Mouse (Mus musculus) naive thymus-derived CD4-positive, alpha-beta T cell, adult 2 months (primary cell): ENCODE results near the gene B4galt5.

Source experiments
- DNase-seq: peaks from one replicate; pipeline ENCODE4 v3.0.0-alpha.2; 2011; ENCODE audit warnings: low read depth

The B4galt5 gene

DNA sequence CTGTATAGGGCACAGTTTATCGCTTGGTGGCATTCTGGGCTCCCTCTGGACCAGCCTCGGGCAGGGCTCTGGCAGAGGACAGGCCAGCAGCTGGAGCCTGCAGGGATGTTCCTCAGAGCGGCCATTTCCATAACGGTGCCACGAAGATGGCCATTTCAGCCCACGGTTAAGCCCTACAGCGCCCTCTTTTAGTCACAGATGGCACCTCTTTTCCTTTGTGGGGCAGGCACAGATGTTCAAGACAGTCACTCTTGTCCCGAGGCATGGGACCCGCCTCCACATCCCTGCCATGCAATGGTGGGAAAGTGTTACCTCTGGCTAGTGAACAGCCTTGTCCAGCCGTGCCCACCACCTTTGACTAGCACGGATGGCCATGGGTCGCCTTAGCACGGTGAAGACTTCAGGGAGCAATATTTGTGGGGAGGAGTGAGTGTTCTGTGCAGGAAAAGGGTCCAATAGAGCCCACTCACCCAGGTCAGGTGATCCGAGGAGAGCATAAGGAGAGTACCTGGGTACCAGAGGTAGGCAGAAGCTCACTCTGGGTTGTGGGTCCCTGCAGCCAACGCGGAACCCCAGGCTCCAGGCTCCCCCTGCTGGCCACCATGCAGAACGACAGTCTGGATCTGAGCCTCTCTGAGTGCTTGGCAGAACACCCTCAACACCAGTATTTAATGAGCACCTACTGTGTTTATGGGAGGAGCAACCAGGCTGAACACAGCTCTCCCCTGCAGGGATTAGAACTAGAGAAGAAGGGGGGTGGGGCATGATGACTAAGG is 70.0 kb downstream of the B4galt5 start:
- peak; percentile 79 for DNase-seq

DNA sequence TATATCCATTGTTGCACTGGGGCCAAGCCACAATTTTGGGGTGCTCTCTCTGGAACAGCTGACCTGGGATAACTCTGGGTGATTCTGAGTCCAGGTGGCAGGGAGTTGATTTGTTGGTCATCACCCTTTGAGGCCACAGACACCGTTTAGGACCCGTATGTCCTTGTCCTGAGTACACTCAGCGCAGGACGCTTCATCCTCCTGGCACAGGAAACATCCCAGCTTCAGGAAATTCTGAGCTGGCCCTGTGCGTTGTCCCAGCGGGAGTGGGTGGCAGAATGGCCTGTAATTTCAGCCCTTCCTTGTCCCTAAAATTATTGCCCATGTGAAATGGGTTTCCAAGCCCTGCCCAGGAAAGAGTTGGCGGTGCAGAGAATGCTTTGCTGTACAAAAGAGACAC is 71.0 kb downstream of the B4galt5 start:
- DNase-seq, result no peak

DNA sequence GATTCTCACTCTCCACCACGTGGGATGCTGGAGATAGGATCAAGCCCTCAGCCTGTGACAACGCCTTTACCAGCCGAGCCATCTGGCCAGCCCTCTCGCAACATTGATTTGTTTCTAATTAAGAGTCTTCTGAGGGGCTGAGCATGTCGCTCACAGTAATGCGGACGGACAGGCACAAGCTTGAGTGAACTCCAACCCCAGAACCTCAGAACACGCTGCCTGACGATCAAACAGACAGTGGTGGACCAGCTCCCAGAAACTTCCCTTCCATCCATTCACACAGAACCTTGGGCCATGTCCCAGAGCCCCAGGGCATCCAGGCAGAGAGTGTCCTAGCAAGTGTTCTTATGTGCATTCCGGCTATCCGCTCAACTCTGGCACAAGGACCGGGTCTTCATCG is 72.0 kb downstream of the B4galt5 start:
- DNase-seq, result no peak

DNA sequence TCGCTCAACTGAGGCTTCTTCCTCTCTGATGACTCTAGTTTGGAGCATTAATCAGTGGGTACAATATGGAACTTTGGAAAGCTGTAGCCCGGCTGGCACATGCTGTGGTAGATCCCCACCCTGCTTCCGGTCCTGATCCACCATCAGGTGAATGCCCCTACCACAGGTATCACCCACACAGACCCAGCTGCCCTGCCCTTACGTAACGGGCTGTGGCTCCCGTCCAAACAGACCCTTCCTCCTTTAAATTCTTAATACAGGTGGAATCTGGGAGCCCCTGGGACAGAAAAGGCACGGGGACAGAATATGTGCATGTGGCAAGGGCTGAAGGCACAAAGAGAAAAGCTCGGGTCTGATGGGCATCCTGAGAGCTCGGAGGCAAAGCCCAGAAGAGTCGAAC is 73.1 kb downstream of the B4galt5 start:
- DNase-seq, result no peak

DNA sequence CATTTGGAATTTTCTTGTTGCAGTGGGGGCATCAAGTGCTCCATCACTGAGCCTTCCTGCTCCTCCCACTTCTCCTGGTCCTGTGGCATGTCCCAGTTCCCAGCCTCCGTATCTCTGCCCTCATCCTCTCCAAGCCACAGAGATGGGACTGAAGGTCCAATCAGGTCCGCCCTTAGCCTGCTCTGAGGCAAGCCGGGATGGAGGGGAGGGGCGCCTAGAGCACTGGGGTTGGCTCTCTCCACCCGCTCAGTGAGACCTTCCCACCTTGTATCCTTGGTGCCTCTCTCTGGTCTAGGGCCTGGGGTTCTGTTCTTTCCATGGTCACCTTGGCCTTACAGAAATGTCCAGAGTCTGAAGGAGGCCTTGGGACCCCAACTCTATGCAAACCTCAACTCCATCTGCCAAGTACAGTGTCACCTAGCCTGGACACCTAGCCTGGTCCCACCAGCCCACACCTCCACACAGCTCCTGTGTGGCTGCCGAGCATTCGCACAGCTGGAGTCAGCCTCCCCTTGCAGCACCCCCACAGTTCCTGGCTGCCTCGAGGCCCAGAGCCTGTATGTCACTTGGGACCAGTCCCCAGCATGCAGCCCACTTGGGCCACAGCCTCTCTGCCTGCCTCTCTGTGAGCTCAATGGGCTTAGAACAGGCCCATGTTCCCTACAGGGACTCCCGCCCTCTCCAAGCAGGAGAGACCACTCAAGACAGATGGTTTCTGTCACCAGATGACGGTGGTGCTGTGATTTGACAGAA is 74.1 kb downstream of the B4galt5 start:
- DNase-seq, result no peak

DNA sequence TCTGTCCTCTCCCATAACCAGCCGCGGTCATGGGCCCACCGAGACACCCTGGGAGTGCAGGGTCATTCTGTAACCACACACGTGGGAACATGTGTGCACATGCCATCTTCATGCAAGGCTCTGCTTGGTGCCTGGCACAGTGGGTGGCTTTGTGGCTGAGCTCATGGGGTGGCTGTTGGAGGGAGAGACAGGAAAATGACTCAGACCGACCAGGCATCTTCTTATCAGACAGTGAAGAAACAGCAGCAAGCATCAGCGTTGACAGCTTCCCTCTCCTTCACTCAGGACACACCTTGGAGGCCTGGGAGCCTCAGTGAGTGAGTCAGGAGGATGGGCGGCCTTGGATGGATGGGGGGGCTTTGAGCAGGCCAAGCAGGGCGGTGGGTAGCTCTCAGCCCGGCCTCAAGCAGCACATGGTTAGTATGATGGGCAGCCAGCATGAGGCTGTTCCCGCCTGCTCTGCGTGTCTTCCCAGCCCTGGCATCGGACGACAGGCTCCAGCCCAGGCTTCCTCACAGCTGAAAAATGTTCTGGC is 75.7 kb downstream of the B4galt5 start:
- DNase-seq, result no peak

DNA sequence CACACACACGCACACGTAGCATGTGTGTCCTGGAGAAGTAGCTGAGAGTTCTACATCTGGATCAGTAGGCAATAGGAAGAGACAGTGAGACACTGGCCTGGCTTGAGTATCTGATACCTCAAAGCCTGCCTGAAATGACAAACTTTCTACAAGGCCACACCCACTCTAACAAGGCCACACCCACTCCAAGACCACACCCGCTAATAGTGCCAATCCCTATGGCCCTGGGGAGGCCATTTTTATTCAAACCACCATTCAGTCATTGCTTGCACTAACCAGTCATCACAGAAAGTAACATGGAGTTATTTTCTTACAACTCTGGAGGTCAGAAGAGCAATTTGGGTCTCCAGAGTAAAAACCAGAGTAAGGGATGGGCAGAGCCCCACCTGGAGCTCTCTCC is 76.3 kb downstream of the B4galt5 start:
- DNase-seq, result no peak

DNA sequence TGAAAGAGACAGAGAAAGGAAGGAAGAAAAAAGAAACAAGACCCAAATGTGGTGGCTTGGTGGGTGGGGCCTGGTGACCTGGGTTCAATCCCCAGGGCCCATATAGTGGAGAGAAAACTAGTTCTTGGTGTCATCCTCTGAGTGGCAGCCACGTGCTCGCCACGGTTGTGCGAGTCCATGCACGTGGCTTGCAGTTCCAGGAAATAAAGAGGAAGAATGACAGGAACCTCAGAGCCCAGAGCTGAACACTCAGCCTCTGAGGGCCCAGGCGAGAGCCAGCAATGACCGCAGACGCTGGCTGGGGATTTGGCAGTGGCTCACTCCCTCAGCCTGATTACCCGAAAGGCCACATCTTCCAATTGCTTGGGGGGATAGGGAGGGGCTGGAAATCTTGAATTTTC is 77.9 kb downstream of the B4galt5 start:
- no peak for DNase-seq

DNA sequence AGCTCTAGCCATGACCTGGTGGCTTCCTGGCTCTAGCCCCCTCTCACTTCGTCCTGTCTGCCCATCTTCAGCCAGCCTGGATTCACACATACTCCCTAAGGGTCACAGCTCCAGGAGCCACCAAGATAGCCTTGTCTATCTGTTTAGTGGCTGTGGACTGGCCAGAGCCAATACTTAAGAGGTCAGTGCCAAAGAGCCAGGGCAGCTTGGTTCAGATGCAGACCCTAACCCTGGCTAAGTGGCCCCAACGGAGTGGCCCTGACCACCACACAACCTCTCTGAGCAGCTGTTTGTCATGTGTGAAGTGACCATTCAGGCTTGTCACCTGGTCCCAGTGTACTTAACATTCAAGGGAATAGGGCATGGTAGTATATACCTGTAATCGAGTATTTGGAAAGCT is 78.5 kb downstream of the B4galt5 start:
- no peak for DNase-seq

DNA sequence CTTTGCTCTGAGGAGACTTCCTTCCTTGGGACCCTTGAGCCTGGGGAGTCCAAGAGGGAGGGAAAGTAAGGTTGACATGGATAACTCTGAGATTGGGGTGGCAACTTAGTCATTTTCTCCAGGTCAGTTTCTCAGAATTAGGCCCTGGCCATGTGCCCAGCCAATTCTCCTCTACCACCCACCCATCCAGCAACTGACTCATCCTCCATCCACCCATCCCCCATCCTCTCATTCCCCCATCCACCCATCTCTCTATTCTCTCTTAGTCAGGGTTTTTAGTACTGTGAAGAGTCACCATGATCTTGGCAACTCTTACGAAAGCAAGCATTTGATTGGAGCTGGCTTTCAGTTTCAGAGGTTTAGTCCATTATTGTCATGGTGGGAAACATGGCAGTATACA is 80.3 kb downstream of the B4galt5 start:
- DNase-seq, result no peak

DNA sequence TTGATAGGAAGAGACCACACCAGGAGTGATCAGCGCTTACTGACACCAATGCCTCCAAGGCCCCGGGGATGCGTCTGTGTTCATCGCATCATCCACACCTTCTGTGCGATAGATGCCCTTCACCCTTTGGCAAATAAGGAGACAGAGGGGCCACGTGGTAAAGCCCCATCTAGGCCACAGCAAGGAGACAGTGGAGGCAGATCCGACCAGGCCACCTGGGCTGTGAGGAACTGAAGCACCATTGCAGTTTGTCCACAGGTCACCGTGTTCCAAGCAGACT is 80.6 kb downstream of the B4galt5 start:
- DNase-seq, result no peak

DNA sequence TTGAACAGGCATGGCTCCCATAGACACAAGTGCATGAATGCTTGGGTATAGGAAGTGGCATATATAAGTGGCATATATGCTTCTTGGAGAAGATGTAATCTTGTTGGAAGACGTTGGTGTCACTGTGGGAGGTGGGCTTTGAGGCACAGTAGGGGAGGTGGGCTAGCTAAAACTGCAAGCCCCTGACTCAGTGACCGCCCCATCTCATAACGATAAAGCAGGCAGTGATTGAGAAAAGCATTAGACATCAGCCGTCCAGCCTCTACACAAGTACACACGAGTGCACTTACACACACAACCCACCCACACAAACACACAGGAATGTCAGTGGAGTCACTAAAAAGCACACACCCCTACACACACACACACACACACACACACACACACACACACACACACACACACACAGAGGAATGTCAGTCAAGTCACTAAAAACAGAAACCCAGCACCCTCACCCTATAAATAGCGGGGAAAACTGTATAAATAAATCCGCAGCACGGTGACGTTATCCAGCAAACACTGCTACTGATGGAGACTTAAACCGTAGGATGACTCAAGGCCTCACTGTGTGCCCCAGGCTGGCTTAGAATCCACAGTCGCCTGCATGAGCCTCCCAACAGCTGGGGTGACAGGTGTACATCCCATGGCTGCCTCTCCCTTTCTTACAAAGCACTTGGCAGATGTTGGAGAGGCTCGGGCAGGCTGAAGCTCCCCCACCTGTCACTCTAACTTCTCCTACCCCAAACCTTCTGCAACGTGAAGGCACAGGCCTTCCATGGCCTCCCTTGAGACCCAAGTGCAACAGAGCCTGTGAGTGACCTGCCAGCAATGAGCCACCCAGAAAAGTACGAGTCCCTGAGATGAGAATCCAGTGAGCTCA is 81.2 kb downstream of the B4galt5 start:
- DNase-seq, result no peak

DNA sequence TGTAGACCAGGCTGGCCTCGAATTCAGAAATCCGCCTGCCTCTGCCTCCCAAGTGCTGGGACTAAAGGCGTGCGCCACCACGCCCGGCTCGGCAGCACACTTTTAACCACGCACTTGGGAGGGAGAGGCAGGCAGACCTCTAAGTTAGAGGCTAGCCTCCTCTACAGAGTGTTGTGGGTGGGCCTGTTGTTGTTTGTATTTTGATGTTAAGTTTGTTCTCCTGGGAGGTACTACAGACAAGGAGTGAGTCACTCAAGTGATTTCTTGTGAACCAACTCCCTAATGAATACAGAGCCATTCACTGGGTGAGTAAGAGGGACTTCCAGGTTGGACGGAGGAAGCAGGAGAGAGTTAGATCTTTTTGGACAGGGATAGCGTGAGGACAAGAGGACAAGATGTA is 82.8 kb downstream of the B4galt5 start:
- no peak for DNase-seq

DNA sequence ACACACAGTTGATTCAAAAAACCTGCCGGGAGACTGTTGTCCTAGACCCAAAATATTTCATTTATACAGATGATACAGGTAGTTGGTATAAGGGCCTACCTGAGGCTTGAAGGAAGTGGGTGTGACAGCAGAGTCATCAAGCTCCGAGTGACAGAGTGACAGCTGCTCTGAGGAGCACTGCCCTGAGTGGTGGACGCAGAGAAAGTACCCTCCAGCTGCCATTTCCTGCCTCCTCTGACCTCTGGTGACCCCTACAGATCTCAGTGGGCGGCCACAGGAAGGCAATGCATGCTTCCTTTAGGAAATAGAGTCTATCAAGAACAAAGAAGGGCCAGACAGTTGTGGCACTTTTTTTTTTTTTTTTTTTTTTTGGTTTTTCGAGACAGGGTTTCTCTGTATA is 83.2 kb downstream of the B4galt5 start:
- no peak for DNase-seq

DNA sequence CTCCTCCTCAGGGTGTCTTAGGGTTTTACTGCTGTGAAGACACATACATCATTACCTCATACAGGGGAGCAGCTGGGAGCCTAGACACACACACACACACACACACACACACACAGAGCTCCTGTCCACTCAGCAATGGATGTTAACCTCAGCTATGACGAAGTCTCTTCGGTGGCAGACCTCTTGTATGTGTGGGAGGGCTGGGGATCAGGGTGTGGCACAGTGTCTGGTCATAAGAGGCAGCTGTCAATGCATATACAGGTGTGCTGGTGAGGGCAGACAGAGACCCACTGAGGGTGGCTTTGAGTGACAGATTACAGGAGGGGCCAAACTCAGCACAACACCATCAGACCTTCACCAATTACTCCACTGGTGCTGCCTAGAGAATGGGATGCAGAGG is 84.0 kb downstream of the B4galt5 start:
- no peak for DNase-seq

DNA sequence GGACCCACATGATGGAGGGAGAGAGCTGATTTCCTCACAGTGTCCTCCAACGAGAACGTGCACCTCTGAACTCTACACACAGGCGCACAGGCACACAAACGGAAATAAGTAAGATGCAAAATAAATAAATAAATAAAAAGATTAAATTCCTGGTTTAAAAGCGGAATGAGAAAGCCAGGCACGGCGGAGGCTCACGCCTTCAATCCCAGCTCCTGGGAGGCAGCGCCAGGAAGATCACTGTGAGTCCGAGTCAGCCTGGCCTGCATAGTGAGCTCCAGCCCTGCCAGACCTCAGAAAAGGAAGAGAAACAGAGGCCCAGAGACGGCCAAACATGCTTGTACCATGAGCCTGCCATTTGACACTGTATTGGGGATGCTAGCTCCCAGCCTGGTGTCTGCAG is 85.1 kb downstream of the B4galt5 start:
- no peak for DNase-seq

DNA sequence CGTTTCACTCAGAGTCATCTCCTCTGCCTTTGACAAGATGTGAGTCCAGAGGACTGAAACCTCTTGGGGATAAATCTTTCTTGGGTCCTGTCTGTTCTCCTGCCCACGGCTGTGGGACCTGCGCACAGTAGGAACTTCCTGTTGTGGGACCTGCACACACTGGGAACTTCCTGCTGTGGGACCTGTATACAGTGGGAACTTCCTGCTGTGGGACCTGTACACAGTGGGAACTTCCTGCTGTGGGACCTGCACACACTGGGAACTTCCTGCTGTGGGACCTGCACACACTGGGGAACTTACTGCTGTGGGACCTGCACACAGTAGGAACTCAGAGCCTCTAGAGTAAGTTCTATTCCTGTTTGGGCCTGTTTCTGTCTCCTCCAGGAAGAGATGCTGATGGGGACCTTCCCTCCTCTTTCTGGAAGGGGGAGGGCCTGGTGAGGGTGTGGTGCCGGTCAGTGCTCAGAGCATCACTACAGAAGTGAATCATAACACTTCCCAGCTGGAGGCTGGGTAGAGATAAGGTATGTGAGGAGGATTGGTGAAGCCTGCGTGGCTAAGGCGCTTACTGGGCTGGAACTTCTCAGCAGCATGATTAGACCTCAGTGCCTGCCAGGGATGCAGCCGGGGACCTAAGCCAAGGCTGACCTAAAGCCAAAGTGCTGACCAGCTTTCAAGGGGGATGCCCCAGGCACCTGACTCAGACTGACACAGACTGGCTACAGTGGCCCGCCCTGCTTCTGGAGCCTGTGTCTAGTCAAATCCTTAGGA is 85.8 kb downstream of the B4galt5 start:
- DNase-seq, result no peak

DNA sequence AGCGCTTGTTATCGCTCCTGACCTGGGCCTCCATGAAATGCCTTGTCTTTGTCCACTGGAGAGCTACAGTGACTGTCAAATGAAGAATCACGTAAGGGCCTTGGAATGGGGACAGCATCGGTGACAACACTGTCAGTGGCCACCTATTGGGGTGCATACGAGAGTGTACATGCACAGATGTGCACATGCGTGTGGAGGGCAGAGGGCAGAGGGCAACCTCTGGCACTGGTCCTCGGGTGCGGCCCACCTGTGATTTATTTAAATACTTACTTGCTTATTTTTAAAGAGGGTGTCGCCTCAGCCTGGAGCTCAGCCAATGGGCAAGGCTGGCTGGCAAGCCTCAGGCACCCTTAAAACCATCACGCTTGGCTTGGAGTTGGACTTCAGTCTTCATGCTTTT is 86.5 kb downstream of the B4galt5 start:
- DNase-seq, result no peak

DNA sequence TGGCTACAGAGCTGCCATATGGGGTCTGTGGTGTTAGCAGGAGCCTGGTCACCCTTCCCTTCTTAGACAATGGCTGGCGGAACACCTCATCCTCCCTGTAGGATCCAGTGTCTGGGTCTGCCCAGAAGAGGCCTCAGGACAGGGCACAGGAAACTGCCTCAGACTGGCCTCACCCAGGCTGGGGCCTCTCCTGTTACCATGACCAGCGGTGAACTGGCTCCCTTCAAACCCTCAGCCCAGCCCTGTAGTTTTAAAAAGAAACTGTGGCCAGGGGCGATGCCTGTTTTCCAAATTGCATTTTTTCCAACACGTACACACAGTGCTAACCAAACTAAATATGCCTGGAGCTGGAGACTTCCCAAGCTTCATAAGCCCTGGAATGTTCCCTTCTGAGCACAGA is 87.9 kb downstream of the B4galt5 start:
- no peak for DNase-seq

DNA sequence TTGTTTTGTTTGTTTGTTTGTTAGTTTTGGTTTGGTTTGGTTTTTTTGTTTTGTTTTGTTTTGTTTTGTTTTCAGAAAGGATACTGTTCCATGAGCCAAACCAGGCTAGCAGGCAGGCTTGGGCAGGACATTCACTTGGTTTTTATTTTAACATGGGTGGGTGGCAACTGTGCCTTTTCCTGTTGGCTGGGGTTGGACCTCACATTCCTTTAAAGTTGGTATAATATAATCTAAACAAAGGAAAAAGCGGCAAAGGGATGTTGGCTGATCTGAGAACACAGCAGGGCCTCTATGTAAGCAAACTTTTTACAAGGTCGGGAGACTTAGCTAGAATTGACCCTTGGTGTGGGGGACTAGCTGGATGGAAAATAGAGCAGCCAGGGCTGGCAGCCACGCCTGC is 91.2 kb downstream of the B4galt5 start:
- DNase-seq, result no peak

DNA sequence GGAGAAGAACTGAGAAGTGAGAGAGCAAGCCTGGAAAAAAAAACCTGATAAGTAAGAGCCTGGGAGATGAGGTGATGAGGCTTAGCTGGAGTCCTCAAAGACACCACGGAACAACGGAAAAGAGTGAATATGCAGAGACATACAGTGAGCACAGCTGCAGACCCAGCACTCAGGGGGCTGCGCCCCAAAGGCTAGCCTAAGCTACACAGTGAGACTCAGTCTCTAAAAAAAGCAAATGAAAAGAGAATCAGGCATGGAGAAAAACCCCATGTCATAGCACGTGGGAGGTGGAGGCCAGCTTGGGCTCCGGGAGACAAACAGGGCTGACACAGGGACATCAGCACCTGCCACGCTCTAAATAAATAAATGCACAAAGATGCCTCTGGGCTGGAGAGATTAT is 94.2 kb downstream of the B4galt5 start:
- no peak for DNase-seq

DNA sequence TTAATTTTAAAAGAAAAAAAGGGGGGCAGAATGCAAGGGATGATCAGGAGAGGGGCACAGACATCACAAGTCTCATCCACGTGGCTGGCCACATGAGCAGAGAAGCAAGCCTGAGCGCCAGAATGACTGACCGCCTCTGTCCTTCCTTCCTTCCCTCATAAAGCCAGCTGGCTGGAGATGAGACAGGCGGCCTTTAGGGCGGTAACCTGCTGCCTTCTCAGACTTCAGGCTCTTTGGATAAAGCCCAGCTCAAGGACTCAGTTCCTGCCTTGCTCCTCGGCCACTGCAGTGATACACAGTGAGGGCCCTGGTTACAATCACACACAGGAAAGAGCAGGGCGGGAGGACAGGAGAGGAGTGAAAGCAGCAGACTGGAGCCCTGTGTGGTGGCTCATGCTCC is 94.8 kb downstream of the B4galt5 start:
- DNase-seq, result no peak
